Mouse (Mus musculus) brown adipose tissue, adult 24 weeks (tissue): Measurements from ENCODE around the gene Creg1. TPM values are rescaled to one million over a fixed set of nuclear protein-coding genes. Genes with fewer than 3 reads are reported as not detected.

Experiments used
- H3K27ac ChIP-seq: fragments of 200-500 bp; replicated peaks from 2 replicates; pipeline ENCODE4 v1.5.1; 2012; ENCODE audit warnings: low read depth, mild to moderate bottlenecking, low read length
- H3K4me1 ChIP-seq: fragments of 200-500 bp; 2 replicates; pipeline ENCODE4 v1.6.1; 2012; ENCODE audit warnings: low read length, mixed read lengths; ENCODE audit not compliant: control insufficient read depth, insufficient read depth, insufficient read length
- H3K4me3 ChIP-seq: fragments of 200-500 bp; 2 replicates; pipeline ENCODE4 v1.5.1; 2012; ENCODE audit warnings: low read depth, mild to moderate bottlenecking, low read length, moderate library complexity; ENCODE audit not compliant: insufficient read depth
- polyA plus RNA-seq: library from polyadenylated mRNA; stranded (reverse); fragments of >200 nt; gene quantifications from 2 replicates; pipeline ENCODE4 v1.2.4, GENCODE M21; 2012; ENCODE audit not compliant: missing spikeins, insufficient read depth, insufficient read length

The Creg1 gene
- polyA plus RNA-seq, 1 experiment, result 109 TPM

DNA sequence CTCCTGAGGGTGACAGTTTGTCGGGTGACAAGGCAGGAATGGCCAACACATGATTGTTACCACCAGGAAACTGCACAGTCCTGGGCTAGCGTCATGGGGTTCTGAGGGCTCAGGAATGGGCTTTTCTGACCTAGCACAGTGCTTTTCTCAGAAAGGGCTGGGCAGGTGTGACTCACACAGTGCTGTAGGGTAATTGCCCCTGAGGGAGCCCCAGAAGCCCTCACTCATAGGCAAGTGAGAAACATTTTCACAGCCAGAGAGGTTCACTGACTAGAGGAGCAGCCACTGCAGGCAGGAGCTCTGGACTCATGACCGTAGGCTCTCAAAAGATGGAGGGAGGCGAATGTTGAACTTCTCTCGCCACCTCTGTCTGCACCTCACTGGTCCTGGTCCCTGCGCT is 26.4 kb downstream of the Creg1 start:
- no peaks in the 10 kb centered on the region; the same call in 1 of the 2 replicates for H3K4me1 ChIP-seq
- no peak overlapping the region for H3K27ac ChIP-seq
- H3K4me3 ChIP-seq, result no peak overlapping the region

DNA sequence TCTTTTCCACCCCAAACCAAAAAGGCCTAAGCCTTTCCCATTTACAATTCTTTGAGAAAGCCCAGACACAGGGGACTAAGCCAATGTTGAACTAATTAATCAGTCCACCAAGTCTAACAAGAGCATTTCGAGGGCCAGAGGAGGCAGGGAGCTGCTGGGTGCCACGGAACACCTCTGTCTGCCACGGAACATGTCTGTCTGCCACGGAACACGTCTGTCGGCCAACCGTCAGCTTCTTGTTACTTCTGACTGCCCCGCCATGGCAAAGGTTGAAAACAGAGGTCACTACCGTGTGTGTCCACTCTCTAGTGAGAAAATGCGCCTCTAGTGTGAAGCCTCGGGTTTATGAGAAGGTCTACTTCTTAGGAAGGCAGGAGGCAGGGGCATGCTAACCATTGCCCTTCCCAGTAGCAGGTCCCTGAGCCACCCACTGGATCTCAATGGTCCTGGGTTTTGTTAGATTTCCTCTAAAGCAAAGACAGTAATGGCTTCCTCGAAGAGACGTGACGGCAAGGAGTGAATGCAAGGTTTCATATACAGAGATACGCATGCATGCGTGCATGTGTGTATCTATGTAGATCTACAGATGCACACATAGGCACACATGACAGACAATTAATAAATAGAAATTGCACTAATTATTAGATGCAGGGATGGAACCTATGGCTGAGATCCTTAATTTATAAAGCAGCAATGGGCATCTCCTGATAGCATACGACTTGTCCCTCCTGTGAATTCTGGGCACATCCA is 27.1 kb downstream of the Creg1 start:
- no peaks in the 10 kb centered on the region; the same call in 1 of the 2 replicates for H3K4me1 ChIP-seq
- no peak overlapping the region for H3K27ac ChIP-seq
- H3K4me3 ChIP-seq, result no peak overlapping the region

DNA sequence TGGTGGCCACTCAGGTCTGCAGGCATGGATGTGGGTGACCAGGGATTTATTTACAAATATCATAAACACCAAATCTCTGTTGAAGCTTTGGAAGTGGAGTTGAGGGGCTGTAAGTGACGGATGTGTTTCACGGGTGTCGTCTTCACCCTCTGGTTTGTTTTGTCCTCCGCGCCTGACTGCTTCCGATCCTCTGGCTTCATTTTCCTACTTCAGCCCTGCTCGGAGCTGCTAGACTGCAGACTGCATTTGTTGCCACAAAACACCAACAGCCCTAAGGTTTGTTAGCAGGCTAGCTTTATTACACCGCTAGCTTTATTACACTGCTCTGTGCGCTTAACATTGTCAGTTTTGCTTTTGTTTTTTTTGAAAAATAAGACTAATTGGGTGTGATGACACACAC is 27.9 kb downstream of the Creg1 start:
- Histone ChIP-seq H3K4me1 (no peaks in the 10 kb centered on the region), H3K27ac (no peak overlapping the region), H3K4me3 (no peak overlapping the region)

- Histone ChIP-seq H3K4me1 (no peaks in the 10 kb centered on the region), H3K27ac (no peak overlapping the region), H3K4me3 (no peak overlapping the region)
These were observed 38.3 kb downstream of the Creg1 start for GRCm38 (mm10) chr1:165801709-165802310.

DNA sequence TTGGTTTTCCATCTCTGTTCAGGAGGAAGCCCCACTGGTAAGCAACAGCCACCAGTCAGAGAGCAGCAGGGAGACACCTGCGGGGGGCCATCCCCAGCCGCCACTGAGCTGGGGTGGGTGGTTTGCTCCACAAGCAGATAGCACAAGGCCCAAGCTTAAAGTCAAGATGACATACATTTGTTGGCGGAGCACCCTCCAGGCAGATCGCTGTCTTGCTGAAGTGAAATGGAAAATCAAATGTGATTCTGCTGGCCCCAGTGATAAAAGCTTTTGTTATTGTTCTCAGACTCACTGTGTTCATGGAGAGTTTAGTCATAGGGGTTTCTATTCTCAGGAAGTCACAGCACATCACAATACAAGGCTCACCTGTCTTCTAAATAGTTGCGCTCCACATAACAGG is 39.6 kb downstream of the Creg1 start:
- Histone ChIP-seq H3K27ac (no peak overlapping the region), H3K4me1 (no peaks in the 10 kb centered on the region), H3K4me3 (no peak overlapping the region)

GRCm38 (mm10) chr1:165804133-165804532 is 40.6 kb downstream of the Creg1 start:
- Histone ChIP-seq H3K27ac (no peak overlapping the region), H3K4me1 (no peaks in the 10 kb centered on the region), H3K4me3 (no peak overlapping the region)

- Histone ChIP-seq H3K4me3 (no peak overlapping the region), H3K27ac (no peak overlapping the region), H3K4me1 (peaks cover 13% of the 10 kb centered on the region; the same call in 1 of the 2 replicates)
These were observed 47.1 kb downstream of the Creg1 start for GRCm38 (mm10) chr1:165810633-165811032.

DNA sequence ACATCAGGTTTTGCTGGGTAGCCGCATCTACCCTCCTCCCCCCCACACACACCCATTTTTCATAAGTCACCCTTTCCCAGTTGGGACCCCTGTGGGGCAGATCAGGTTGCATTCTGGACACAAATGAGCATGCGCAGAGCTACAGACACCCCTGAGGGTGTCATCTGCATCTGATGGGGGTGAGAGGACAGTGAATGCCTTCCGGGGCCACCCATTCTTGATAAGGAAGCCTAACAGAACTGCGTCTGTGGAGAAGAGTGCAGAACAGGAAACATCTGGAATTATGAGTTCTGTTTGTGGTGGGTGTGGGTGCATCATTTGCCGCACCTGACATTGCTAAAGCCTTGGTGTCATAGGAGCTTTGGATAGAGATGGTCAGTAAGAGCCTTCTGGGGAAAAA is 47.6 kb downstream of the Creg1 start:
- peaks cover 13% of the 10 kb centered on the region; the same call in 1 of the 2 replicates for H3K4me1 ChIP-seq
- H3K27ac ChIP-seq, result no peak overlapping the region
- no peak overlapping the region for H3K4me3 ChIP-seq

- H3K4me1 ChIP-seq, result peaks cover 18% of the 10 kb centered on the region
- no peak overlapping the region for H3K4me3 ChIP-seq
These were observed 49.2 kb downstream of the Creg1 start for GRCm38 (mm10) chr1:165812775-165813174.

DNA sequence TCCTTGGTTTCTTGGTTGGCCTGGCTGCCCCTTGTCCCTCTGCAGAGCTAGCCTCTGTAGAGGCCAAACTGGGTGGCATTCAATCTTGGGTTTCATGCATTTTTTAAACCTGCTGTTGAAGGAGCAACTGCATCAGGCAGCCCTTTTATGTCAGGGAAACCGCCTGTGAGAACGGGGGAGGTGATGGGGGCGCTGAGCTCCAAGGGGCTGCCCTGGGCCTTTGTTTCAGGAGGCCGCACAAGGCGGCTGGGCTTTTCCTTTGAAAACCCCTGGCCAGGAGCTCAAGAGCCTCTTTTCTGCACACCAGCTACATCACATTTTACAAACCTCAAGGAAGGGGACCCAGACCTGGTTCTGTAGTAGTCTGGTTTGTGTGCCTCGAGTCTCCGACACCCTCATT is 50.6 kb downstream of the Creg1 start:
- H3K4me1 ChIP-seq, result peaks cover 30% of the 10 kb centered on the region
- H3K4me3 ChIP-seq, result no peak overlapping the region
- H3K27ac ChIP-seq, result no peak overlapping the region

More at GRCm38 (mm10) chr1:165812775-165813174, 49.2 kb downstream of the Creg1 start:
- H3K27ac ChIP-seq, result no peak overlapping the region

GRCm38 (mm10) chr1:165814521-165815278 is 51.2 kb downstream of the Creg1 start:
- no peak overlapping the region for H3K4me3 ChIP-seq
- H3K4me1 ChIP-seq, result peaks cover 34% of the 10 kb centered on the region
- H3K27ac ChIP-seq, result 0 out of 2 replicates have a peak overlapping the region, but pooled peaks have one; percentile 2

DNA sequence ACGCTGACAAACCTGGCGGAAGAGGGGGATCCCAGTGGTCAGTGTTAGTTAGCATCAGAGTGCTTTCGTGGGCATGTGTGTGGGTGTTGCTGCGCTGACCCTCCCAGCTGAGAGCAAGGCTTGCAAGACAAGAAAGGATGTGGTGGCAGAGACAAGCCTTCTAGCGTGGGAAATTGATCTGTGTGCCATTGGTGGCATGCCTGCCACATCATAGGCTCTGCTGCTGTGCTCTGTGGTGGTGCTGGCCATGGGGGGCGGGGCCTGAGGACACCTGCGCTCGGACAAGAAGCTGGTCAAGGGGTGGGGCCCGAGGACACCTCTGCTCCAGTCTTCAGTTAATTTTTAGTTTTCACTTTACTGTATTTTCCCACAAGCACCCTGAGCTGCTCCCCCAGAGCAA is 52.8 kb downstream of the Creg1 start:
- Histone ChIP-seq H3K4me3 (no peak overlapping the region), H3K27ac (no peak overlapping the region), H3K4me1 (peaks cover 38% of the 10 kb centered on the region)

DNA sequence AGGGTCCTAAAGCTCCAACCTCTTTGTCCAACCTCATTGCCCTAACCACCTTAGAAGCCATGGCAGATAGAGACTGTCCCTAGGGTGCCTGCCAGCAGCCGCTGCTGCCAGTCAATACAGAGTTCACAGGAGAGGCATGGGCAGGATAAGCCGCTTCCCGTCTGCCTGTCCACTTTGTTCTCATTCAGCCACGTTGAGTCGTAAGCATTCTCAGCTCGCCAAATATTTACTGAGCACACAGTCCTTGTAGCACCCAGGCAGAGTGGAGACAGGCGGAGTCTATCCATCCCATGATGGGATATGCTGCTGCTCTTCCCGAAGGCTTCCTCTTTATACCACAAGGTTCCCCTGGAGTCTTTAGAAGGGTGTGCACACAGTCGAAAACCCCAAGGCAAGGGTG is 53.7 kb downstream of the Creg1 start:
- H3K4me1 ChIP-seq, result peaks cover 38% of the 10 kb centered on the region
- peak overlapping the region; percentile 84 for H3K27ac ChIP-seq
- H3K4me3 ChIP-seq, result no peak overlapping the region

GRCm38 (mm10) chr1:165818145-165818860 is 54.8 kb downstream of the Creg1 start:
- H3K4me1 ChIP-seq, result peaks cover 38% of the 10 kb centered on the region
- H3K4me3 ChIP-seq, result no peak overlapping the region
- peak overlapping the region; percentile 84 for H3K27ac ChIP-seq

DNA sequence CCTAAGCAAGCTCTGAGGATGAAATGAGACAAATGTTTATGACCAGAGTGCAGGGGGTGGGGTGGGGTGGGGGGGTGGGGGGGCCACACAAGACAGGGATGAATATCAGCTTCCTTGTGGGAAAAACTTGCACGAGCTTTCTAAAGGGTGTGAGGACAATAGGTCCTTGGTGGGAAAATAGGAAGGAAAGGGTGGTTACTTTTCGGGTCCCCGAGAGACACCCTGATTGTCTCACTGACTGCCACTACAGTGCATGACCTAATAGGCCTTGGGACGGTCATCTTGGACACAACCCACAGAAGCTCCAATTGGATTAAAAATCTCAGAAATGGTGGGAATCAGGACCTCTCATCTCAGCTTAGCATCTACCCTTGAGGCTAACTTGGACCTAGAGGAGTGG is 55.6 kb downstream of the Creg1 start:
- Histone ChIP-seq H3K4me1 (peaks cover 36% of the 10 kb centered on the region), H3K4me3 (no peak overlapping the region), H3K27ac (peak overlapping the region; percentile 89)
